Mouse (Mus musculus) lung, adult 2 months (tissue): ENCODE results near the gene Qpctl.

Experiments used
- CTCF ChIP-seq: fragments of 200-500 bp; IDR thresholded peaks from 2 replicates; pipeline ENCODE4 v1.5.1; 2011; ENCODE audit warnings: mild to moderate bottlenecking, low read length, control low read depth; ENCODE audit not compliant: insufficient read depth
- POLR2A ChIP-seq: fragments of 200-500 bp; IDR thresholded peaks from 2 replicates; pipeline ENCODE4 v1.6.1; 2011; ENCODE audit warnings: low read depth, mild to moderate bottlenecking, control low read depth, low read length, borderline replicate concordance; ENCODE audit errors: extremely low read depth

GRCm38 (mm10) chr7:19175708-19176515 lies 26.8 kb upstream of the Qpctl start, which contains the start of gene Eml2:
- TF ChIP-seq POLR2A (no peak), CTCF (no peak)
